Mouse (Mus musculus) limb, embryonic 13.5 days (tissue): Measurements from ENCODE around the gene Ncan. TPM values are rescaled to one million over a fixed set of nuclear protein-coding genes. Genes with fewer than 3 reads are reported as not detected.
"Not testable (repeated sequence)": the region's sequence is repeated elsewhere in the genome, so short reads cannot be mapped to it uniquely, and the experiment has no call there.

Experiments used
- ATAC-seq: fragments of 200-750 bp; cut with Nextera tagmentation; 2 replicates; pipeline ENCODE4 v1.8.0; 2017; ENCODE audit warnings: low read depth, moderate number of reproducible peaks, moderate TSS enrichment; ENCODE audit not compliant: low FRiP score
- H3K27ac ChIP-seq: fragments of 300-500 bp; sonication (generic); 2 replicates; pipeline ENCODE4 v1.5.1; 2015; ENCODE audit warnings: inconsistent platforms, mild to moderate bottlenecking, moderate library complexity
- H3K27me3 ChIP-seq: fragments of 300-500 bp; sonication (generic); 2 replicates; pipeline ENCODE4 v1.6.1; 2015; ENCODE audit warnings: mild to moderate bottlenecking, inconsistent platforms
- H3K36me3 ChIP-seq: fragments of 300-500 bp; sonication (generic); 2 replicates; pipeline ENCODE4 v1.6.1; 2015; ENCODE audit warnings: inconsistent platforms, mild to moderate bottlenecking, moderate library complexity
- H3K4me1 ChIP-seq: fragments of 300-500 bp; sonication (generic); 2 replicates; pipeline ENCODE4 v1.6.1; 2015; ENCODE audit warnings: inconsistent platforms
- H3K4me2 ChIP-seq: fragments of 300-500 bp; sonication (generic); replicated peaks from 2 replicates; pipeline ENCODE4 v1.6.1; 2015; ENCODE audit warnings: inconsistent platforms, mild to moderate bottlenecking, moderate library complexity
- H3K4me3 ChIP-seq: fragments of 300-500 bp; sonication (generic); 2 replicates; pipeline ENCODE4 v1.5.1; 2015; ENCODE audit warnings: moderate library complexity, mild to moderate bottlenecking, inconsistent platforms
- H3K9ac ChIP-seq: fragments of 300-500 bp; sonication (generic); 2 replicates; pipeline ENCODE4 v1.6.1; 2015; ENCODE audit warnings: mild to moderate bottlenecking, inconsistent platforms
- H3K9me3 ChIP-seq: fragments of 300-500 bp; sonication (generic); 2 replicates; pipeline ENCODE4 v1.6.1; 2016; ENCODE audit warnings: inconsistent platforms
- WGBS: fragments of 180-500 bp; shearing (Covaris S2); methylation state at CpG from one replicate; pipeline ENCODE4 v1.1.7; 2015; 5-methylcytosine and 5-hydroxymethylcytosine counted together
- microRNA-seq: library from miRNA; unstranded; fragments of <30 nt; microRNA quantifications from one replicate; pipeline ENCODE4, GENCODE M21; 2016
- polyA plus RNA-seq: library from polyadenylated mRNA; unstranded; fragments of >200 nt; fragmentation: Nextera tagmentation; extraction: Ambion mirVana; gene quantifications from 2 replicates; pipeline ENCODE4 v1.2.1, GENCODE M21; 2015

Gene Ncan
- polyA plus RNA-seq, 1 experiment from 2014 or later = 0.67 TPM

DNA sequence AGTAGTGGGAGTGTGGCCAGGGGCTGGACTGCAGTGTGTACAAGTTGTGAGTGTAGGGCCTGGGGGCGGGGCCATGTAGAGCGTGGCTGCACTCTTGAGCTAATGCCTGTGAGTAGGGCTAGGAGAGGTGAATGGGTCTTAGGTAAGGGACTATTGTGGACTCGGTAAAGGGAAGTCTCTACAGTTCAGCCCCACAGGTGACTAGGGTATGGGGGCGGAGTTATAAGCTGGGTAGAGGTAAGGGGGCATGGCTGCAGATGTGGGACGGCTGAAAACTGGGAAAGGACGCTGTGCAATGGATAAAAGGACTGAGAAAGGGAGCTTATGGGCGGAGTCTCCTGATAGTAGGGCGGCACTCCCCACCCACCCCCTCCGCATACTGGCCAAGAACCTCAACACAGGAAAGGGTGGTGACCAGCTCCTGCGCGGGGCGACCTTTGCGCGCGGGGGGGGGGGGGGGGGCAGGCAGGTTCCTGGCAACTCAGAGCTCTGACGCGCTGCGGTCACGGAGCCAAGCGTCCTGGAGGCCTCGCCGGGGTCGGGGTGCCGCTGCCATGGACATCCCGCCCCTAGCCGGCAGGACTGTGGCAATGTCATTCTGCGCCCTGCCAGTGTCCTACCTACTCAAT is 48.1 kb downstream of the Ncan start, which contains the start of gene Tm6sf2:
Gene Tm6sf2, plus strand, starts transcription at position 484 of the 629 bp plus-strand sequence.
- H3K4me3 ChIP-seq = peak within 1 kb of the TSS; percentile 12; the same call in 1 of the 2 replicates
- H3K4me1 ChIP-seq = 0 out of 2 replicates have a peak, but pooled peaks cover 9% of the 10 kb centered on the region
- H3K9ac ChIP-seq = peak within 1 kb of the TSS; percentile 48; the same call in 1 of the 2 replicates
- ATAC-seq = 0 out of 2 replicates have a peak, but pooled peaks have one; percentile 50
- no peaks in the 10 kb centered on the region for H3K9me3 ChIP-seq
- WGBS = 11% methylated on average over 24 of the region's 27 CpGs
- peak within 1 kb of the TSS; percentile 54 for H3K4me2 ChIP-seq
- no peak within 1 kb of the TSS for H3K27ac ChIP-seq
- peaks cover 13% of the 10 kb centered on the region for H3K27me3 ChIP-seq
- peaks cover 47% of the 10 kb centered on the region for H3K36me3 ChIP-seq

DNA sequence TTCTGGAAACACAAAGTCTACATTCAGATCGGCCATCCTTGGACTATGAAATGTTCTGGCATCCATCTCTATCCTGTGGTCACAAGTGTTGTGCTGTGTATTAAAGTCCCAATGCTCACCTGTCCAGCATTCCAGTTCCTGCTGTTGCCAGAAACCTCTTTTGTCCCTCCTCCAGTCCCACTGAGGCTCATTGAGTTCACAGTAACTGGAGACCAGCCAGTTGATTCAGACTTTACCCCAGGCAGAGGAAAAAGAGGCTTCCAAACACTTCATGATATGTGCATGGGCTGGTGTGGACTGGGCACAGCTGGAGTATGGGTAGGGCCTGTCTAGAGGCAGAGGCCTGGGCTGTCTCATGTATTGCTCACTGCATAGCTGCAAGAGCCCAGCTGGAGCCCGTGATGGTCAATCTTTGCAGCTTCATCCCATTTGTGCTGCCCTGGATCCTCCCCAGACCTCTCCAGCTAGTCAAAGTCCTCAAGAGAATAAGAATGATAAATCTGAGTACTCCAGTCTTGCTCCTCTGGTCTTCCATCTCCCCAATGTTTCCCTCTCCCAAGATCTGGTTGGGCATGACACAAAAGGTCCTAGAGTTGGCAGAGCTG is 48.7 kb downstream of the Ncan start:
- ATAC-seq = no peak
- H3K4me2 ChIP-seq = peak overlapping the region; percentile 54; the same call in 1 of the 2 replicates
- H3K9me3 ChIP-seq = no peaks in the 10 kb centered on the region
- H3K4me3 ChIP-seq = no peak overlapping the region
- WGBS = 83% methylated on average over 2 of the region's 2 CpGs
- H3K9ac ChIP-seq = no peak overlapping the region
- H3K36me3 ChIP-seq = peaks cover 53% of the 10 kb centered on the region
- peaks cover 13% of the 10 kb centered on the region for H3K27me3 ChIP-seq
- H3K4me1 ChIP-seq = 0 out of 2 replicates have a peak, but pooled peaks cover 9% of the 10 kb centered on the region
- no peak overlapping the region for H3K27ac ChIP-seq

- H3K27ac ChIP-seq = no peak overlapping the region
- no peak overlapping the region for H3K4me3 ChIP-seq
- H3K4me1 ChIP-seq = no peaks in the 10 kb centered on the region
- H3K27me3 ChIP-seq = no peaks in the 10 kb centered on the region
- H3K36me3 ChIP-seq = peaks cover 94% of the 10 kb centered on the region
- WGBS = 63% methylated on average over 1 of the region's 1 CpGs
- ATAC-seq = no peak
- H3K9ac ChIP-seq = no peak overlapping the region
- H3K4me2 ChIP-seq = no peak overlapping the region
- H3K9me3 ChIP-seq = no peaks in the 10 kb centered on the region
These were observed 63.0 kb downstream of the Ncan start for GRCm38 (mm10) chr8:70057721-70058120.

- 92% methylated on average over 5 of the region's 5 CpGs for WGBS
- not testable (repeated sequence) for H3K4me3 ChIP-seq, H3K9ac ChIP-seq, ATAC-seq, H3K4me1 ChIP-seq, H3K9me3 ChIP-seq, H3K4me2 ChIP-seq, H3K27me3 ChIP-seq, H3K27ac ChIP-seq
- peaks cover 64% of the 10 kb centered on the region for H3K36me3 ChIP-seq
These were observed 70.2 kb downstream of the Ncan start for GRCm38 (mm10) chr8:70050434-70050833.

DNA sequence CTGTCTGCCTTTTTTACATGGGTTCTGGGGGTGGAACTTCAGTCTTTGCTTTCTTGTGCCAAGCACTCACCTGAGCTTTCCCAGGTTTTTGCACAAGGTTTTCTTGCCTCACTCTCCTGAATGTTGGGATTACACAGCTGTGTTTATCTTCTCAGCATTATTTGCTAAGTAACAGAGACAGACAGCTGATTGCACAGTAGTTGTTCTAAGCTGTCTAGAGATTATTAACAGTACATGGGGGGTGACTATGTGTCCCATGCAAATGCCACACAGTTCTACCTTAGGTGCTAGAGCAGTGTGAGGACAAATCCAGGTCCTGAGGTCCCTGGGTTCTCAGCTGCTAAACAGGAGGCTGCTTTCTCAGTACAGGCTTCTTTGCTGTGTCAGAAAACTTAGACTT is 71.0 kb downstream of the Ncan start:
- Histone ChIP-seq H3K9me3 (no peaks in the 10 kb centered on the region), H3K36me3 (peaks cover 56% of the 10 kb centered on the region), H3K4me2 (no peak overlapping the region), H3K27me3 (no peaks in the 10 kb centered on the region), H3K4me3 (no peak overlapping the region), H3K4me1 (0 out of 2 replicates have a peak, but pooled peaks cover 4% of the 10 kb centered on the region), H3K9ac (no peak overlapping the region), H3K27ac (no peak overlapping the region)
- no peak for ATAC-seq

GRCm38 (mm10) chr8:70043996-70044395 is 76.7 kb downstream of the Ncan start:
- Histone ChIP-seq H3K36me3 (peaks cover 10% of the 10 kb centered on the region), H3K27me3 (no peaks in the 10 kb centered on the region), H3K4me1 (peaks cover 39% of the 10 kb centered on the region), H3K4me2 (peak overlapping the region; percentile 97), H3K9ac (peak overlapping the region; percentile 97; the same call in 1 of the 2 replicates), H3K9me3 (no peaks in the 10 kb centered on the region), H3K27ac (no peak overlapping the region), H3K4me3 (peak overlapping the region; percentile 98)
- WGBS = 85% methylated on average over 5 of the region's 5 CpGs
- no peak for ATAC-seq

Small RNAs within 50 kb of the gene (microRNA-seq; reads per million reads assigned to microRNA genes)
- not detected for gene Mir7066

Other genes with a start within 250 kb of the Ncan start
- gene Cilp2, start 233.2 kb downstream of the Ncan start, polyA plus RNA-seq = 1.2 and 1.6 TPM in 2 replicates
- 4.3 TPM in 2 replicates for gene Tssk6, start 218.7 kb downstream of the Ncan start, polyA plus RNA-seq
- 173 and 181 TPM in 2 replicates for gene Ndufa13, start 218.3 kb downstream of the Ncan start, polyA plus RNA-seq
- 4.2 and 6.6 TPM in 2 replicates for gene Yjefn3, start 218.2 kb downstream of the Ncan start, polyA plus RNA-seq
- 37.7 and 40.7 TPM in 2 replicates for gene Gatad2a, start 124.5 kb downstream of the Ncan start, polyA plus RNA-seq
- 59.5 and 62.8 TPM in 2 replicates for gene Mau2, start 78.1 kb downstream of the Ncan start, polyA plus RNA-seq
- gene Sugp1, start 78.1 kb downstream of the Ncan start, polyA plus RNA-seq = 54.5 and 58.5 TPM in 2 replicates
- 1.0 and 1.2 TPM in 2 replicates for gene Tm6sf2, start 47.9 kb downstream of the Ncan start, polyA plus RNA-seq
- not detected in 2 replicates for gene Hapln4, start 37.4 kb downstream of the Ncan start, polyA plus RNA-seq
- 25.1 and 26.0 TPM in 2 replicates for gene Nr2c2ap, start 10.5 kb upstream of the Ncan start, polyA plus RNA-seq
- 23.8 and 26.0 TPM in 2 replicates for gene Rfxank, start 18.3 kb upstream of the Ncan start, polyA plus RNA-seq
- 51.0 and 56.0 TPM in 2 replicates for gene Borcs8, start 18.6 kb upstream of the Ncan start, polyA plus RNA-seq
- gene Mef2b, start 18.8 kb upstream of the Ncan start, polyA plus RNA-seq = 0.38 TPM in 2 replicates
- 66.5 and 70.6 TPM in 2 replicates for gene Tmem161a, start 51.5 kb upstream of the Ncan start, polyA plus RNA-seq
- 4.0 and 4.6 TPM in 2 replicates for gene Slc25a42, start 91.4 kb upstream of the Ncan start, polyA plus RNA-seq
- gene Sugp2, start 113.4 kb upstream of the Ncan start, polyA plus RNA-seq = 37.0 and 40.5 TPM in 2 replicates
- 25.5 and 26.2 TPM in 2 replicates for gene Armc6, start 113.6 kb upstream of the Ncan start, polyA plus RNA-seq
- 57.9 and 58.1 TPM in 2 replicates for gene Homer3, start 162.0 kb upstream of the Ncan start, polyA plus RNA-seq
- 55.8 and 60.9 TPM in 2 replicates for gene Ddx49, start 181.6 kb upstream of the Ncan start, polyA plus RNA-seq
- 340 and 345 TPM in 2 replicates for gene Cope, start 181.6 kb upstream of the Ncan start, polyA plus RNA-seq
- gene Cers1, start 194.9 kb upstream of the Ncan start, polyA plus RNA-seq = 10.0 and 10.2 TPM in 2 replicates
- gene Gdf1, start 208.9 kb upstream of the Ncan start, polyA plus RNA-seq = 0.78 and 2.7 TPM in 2 replicates
- 18.7 and 19.5 TPM in 2 replicates for gene Upf1, start 232.4 kb upstream of the Ncan start, polyA plus RNA-seq